Mouse (Mus musculus): ENCODE measurements around the gene Olfr920. TPM values are rescaled to one million over a fixed set of nuclear protein-coding genes. Genes with fewer than 3 reads are reported as not detected.

The Olfr920 gene
- polyA plus RNA-seq, 1 experiment from 2014 or later = 0.04 TPM

Other genes with a start within 250 kb of the Olfr920 start
- not detected in 2 replicates for gene Olfr911-ps1, start 230.7 kb upstream of the Olfr920 start, polyA plus RNA-seq (2016; fragmentation: Nextera tagmentation; extraction: Ambion mirVana)
- not detected in 2 replicates for gene Olfr910, start 214.4 kb upstream of the Olfr920 start, polyA plus RNA-seq (2016; fragmentation: Nextera tagmentation; extraction: Ambion mirVana)
- gene Olfr912, start 172.1 kb upstream of the Olfr920 start, polyA plus RNA-seq (2016; fragmentation: Nextera tagmentation; extraction: Ambion mirVana) = not detected in 2 replicates
- gene Olfr913, start 159.5 kb upstream of the Olfr920 start, polyA plus RNA-seq (2016; fragmentation: Nextera tagmentation; extraction: Ambion mirVana) = not detected in 2 replicates
- not detected in 2 replicates for gene Olfr914, start 147.2 kb upstream of the Olfr920 start, polyA plus RNA-seq (2016; fragmentation: Nextera tagmentation; extraction: Ambion mirVana)
- not detected in 2 replicates for gene Olfr916, start 92.4 kb upstream of the Olfr920 start, polyA plus RNA-seq (2016; fragmentation: Nextera tagmentation; extraction: Ambion mirVana)
- gene Olfr917, start 86.5 kb upstream of the Olfr920 start, polyA plus RNA-seq (2016; fragmentation: Nextera tagmentation; extraction: Ambion mirVana) = not detected in 2 replicates
- gene Olfr918, start 77.7 kb upstream of the Olfr920 start, polyA plus RNA-seq (2016; fragmentation: Nextera tagmentation; extraction: Ambion mirVana) = not detected in 2 replicates
- not detected in 2 replicates for gene Olfr919, start 48.6 kb upstream of the Olfr920 start, polyA plus RNA-seq (2016; fragmentation: Nextera tagmentation; extraction: Ambion mirVana)
- 16.3 and 16.4 TPM in 2 replicates for gene Vwa5a, start 34.0 kb upstream of the Olfr920 start, polyA plus RNA-seq (2016; fragmentation: Nextera tagmentation; extraction: Ambion mirVana)
- gene Olfr921, start 20.8 kb downstream of the Olfr920 start, polyA plus RNA-seq (2016; fragmentation: Nextera tagmentation; extraction: Ambion mirVana) = not detected in 2 replicates
- not detected in 2 replicates for gene Olfr922, start 62.3 kb downstream of the Olfr920 start, polyA plus RNA-seq (2016; fragmentation: Nextera tagmentation; extraction: Ambion mirVana)
- not detected in 2 replicates for gene Olfr923, start 74.2 kb downstream of the Olfr920 start, polyA plus RNA-seq (2016; fragmentation: Nextera tagmentation; extraction: Ambion mirVana)
- not detected in 2 replicates for gene Olfr924, start 92.2 kb downstream of the Olfr920 start, polyA plus RNA-seq (2016; fragmentation: Nextera tagmentation; extraction: Ambion mirVana)
- not detected in 2 replicates for gene Olfr26, start 102.8 kb downstream of the Olfr920 start, polyA plus RNA-seq (2016; fragmentation: Nextera tagmentation; extraction: Ambion mirVana)
- not detected in 2 replicates for gene Olfr926, start 124.8 kb downstream of the Olfr920 start, polyA plus RNA-seq (2016; fragmentation: Nextera tagmentation; extraction: Ambion mirVana)
- not detected in 2 replicates for gene Olfr930, start 177.5 kb downstream of the Olfr920 start, polyA plus RNA-seq (2016; fragmentation: Nextera tagmentation; extraction: Ambion mirVana)
- not detected in 2 replicates for gene Olfr933, start 220.0 kb downstream of the Olfr920 start, polyA plus RNA-seq (2016; fragmentation: Nextera tagmentation; extraction: Ambion mirVana)
- not detected in 2 replicates for gene Olfr934, start 236.0 kb downstream of the Olfr920 start, polyA plus RNA-seq (2016; fragmentation: Nextera tagmentation; extraction: Ambion mirVana)
- gene Olfr935, start 247.4 kb downstream of the Olfr920 start, polyA plus RNA-seq (2016; fragmentation: Nextera tagmentation; extraction: Ambion mirVana) = not detected in 2 replicates

All from embryonic facial prominence, embryonic 12.5 days (tissue).